In the genomic region with DNA sequence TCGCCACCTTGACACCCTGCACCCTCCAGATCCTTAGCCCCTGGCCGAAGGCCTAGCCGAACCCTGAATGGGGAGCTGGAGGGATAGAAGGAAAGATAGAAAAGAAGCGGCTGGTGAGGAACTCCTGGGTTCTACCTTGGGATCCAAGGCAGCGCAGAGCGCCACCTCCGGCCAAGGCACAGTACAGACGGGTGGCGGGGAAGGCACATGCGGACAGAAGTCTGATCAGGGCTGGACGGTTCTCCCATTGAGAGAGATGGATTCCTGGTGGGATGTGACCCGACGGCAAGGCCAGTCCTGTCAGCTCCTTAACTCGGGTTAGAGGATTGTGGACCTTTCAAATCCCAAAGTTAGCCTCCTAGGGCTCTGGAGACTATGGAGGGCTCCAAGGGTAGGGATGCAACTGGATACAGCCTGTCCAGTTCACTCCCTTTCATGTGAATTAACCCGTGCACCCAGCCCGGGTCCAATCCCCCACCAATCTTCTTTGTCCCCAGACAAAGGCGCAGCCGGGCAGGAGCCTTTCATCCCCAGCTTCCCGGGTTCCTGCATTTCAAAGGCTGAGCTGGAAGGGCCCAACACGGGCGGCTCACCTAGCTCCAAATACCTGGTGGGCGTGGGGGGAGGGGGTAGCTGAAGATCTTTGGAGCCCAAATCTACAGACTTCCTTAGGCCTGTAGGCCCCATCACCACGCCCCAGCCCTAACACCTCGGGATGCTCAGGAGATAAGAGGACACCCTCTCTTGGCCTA, we compare ENCODE assay signal across 9 mouse cellular contexts. TPM values are rescaled to one million over a fixed set of nuclear protein-coding genes. Genes with fewer than 3 reads are reported as not detected.
DNase-seq lines count a peak whose midpoint lies in the region; ATAC-seq lines count a peak whose summit lies in the region.
"Had no signal": no experiment of that assay in that cellular context is flagged by ENCODE, and none has a peak within 500 bp of the region (broad histone marks: within the 10 kb centered on the region; RNA-seq: fewer than 3 reads in every experiment).

No protein-coding gene starts in this region.

- peaks cover 57% of the 10 kb centered on the region for H3K27me3 ChIP-seq in forebrain, embryonic 14.5 days (replicated peaks; ENCODE audit: control insufficient read depth, insufficient read depth, low read length)
- H3K27me3 ChIP-seq in intestine, embryonic 15.5 days (replicated peaks): peaks cover 19% of the 10 kb centered on the region
- H3K27me3 ChIP-seq in lung, embryonic 16.5 days (ENCODE audit: control insufficient read depth, insufficient read depth, low read depth, low read length): peaks cover 49% of the 10 kb centered on the region
- H3K27me3 ChIP-seq: Patski had no signal

- DNase-seq in left cerebral cortex, adult 18-20 months (ENCODE audit: low spot score in 2 of 2): peak; percentile 41 to 54
- no peak for DNase-seq in left cerebral cortex, adult 11 months (ENCODE audit: low spot score)
- DNase-seq in forebrain, embryonic 14.5 days (ENCODE audit: low spot score): peak; percentile 47
- DNase-seq in right cerebral cortex, postnatal 4 days: peak; percentile 57
- DNase-seq in thymus, postnatal 10 days (ENCODE audit: low spot score in 2 of 2): no peak

- H3K36me3 ChIP-seq in forebrain, embryonic 14.5 days (ENCODE audit: control insufficient read depth, insufficient read depth, low read length): no peaks in the 10 kb centered on the region
- no peaks in the 10 kb centered on the region for H3K36me3 ChIP-seq in intestine, embryonic 15.5 days
- no peaks in the 10 kb centered on the region for H3K36me3 ChIP-seq in lung, embryonic 16.5 days (ENCODE audit: control insufficient read depth, insufficient read depth, low read length)

- no peaks in the 10 kb centered on the region for H3K9me3 ChIP-seq in forebrain, embryonic 14.5 days (replicated peaks; ENCODE audit: control insufficient read depth, low read length)
- no peaks in the 10 kb centered on the region for H3K9me3 ChIP-seq in intestine, embryonic 15.5 days
- no peaks in the 10 kb centered on the region for H3K9me3 ChIP-seq in lung, embryonic 16.5 days (ENCODE audit: control insufficient read depth, low read length)

- H3K4me3 ChIP-seq in forebrain, embryonic 14.5 days (ENCODE audit: low read depth, low read length): peak overlapping the region; percentile 63
- H3K4me3 ChIP-seq in intestine, embryonic 15.5 days (replicated peaks): peak overlapping the region; percentile 88
- peak overlapping the region; percentile 80 for H3K4me3 ChIP-seq in lung, embryonic 16.5 days (ENCODE audit: low read length)

- H3K4me2 ChIP-seq in forebrain, embryonic 14.5 days (ENCODE audit: low read length): peak overlapping the region; percentile 84
- H3K4me2 ChIP-seq in intestine, embryonic 15.5 days (replicated peaks): peak overlapping the region; percentile 92
- H3K4me2 ChIP-seq in lung, embryonic 16.5 days (ENCODE audit: low read depth, low read length): peak overlapping the region; percentile 88

- 4% methylated on average over 24 of the region's 24 CpGs for WGBS in forebrain, embryonic 14.5 days
- 22% methylated on average over 24 of the region's 24 CpGs for WGBS in intestine, embryonic 15.5 days
- WGBS in lung, embryonic 16.5 days: 11% methylated on average over 24 of the region's 24 CpGs

- ATAC-seq in cerebellum, adult (ENCODE audit: insufficient number of reproducible peaks, low FRiP score, low TSS enrichment): 0 out of 2 replicates have a peak, but pooled peaks have one; percentile 16
- 0 out of 2 replicates have a peak, but pooled peaks have one; percentile 4 for ATAC-seq in forebrain, embryonic 14.5 days
- ATAC-seq in intestine, embryonic 15.5 days: peak; percentile 5
- no peak for ATAC-seq in lung, embryonic 16.5 days (ENCODE audit: low read depth)

- peaks cover 41% of the 10 kb centered on the region for H3K4me1 ChIP-seq in forebrain, embryonic 14.5 days (ENCODE audit: control insufficient read depth, insufficient read depth, low read length)
- peaks cover 57% of the 10 kb centered on the region for H3K4me1 ChIP-seq in intestine, embryonic 15.5 days (replicated peaks)
- H3K4me1 ChIP-seq in lung, embryonic 16.5 days (replicated peaks; ENCODE audit: control insufficient read depth, insufficient read depth, low read length): peaks cover 59% of the 10 kb centered on the region

- H3K27ac ChIP-seq in forebrain, embryonic 14.5 days (ENCODE audit: low read depth, low read length): no peak overlapping the region
- peak overlapping the region; percentile 98 for H3K27ac ChIP-seq in intestine, embryonic 15.5 days
- peak overlapping the region; percentile 97 for H3K27ac ChIP-seq in lung, embryonic 16.5 days (ENCODE audit: low read length)

- H3K9ac ChIP-seq in forebrain, embryonic 14.5 days (ENCODE audit: low read length): peak overlapping the region; percentile 77
- H3K9ac ChIP-seq in intestine, embryonic 15.5 days: peak overlapping the region; percentile 91
- H3K9ac ChIP-seq in lung, embryonic 16.5 days (ENCODE audit: low read length): peak overlapping the region; percentile 88

RNA-seq across cellular contexts. Expression of gene Pdgfa, which starts 0.7 kb away (rescaled TPM):
- total RNA-seq in left cerebral cortex, adult 18-20 months (2021): 10 to 100 TPM; 52.7 to 55.5 TPM
- polyA plus RNA-seq in forebrain, embryonic 14.5 days (2014; fragmentation: Nextera tagmentation; extraction: Ambion mirVana): 14.5 and 15.6 TPM in 2 replicates
- polyA plus RNA-seq in intestine, embryonic 15.5 days (2015; fragmentation: Nextera tagmentation; extraction: Ambion mirVana): 48.5 and 48.8 TPM in 2 replicates
- 56.7 and 58.2 TPM in 2 replicates for polyA plus RNA-seq in lung, embryonic 16.5 days (2015; fragmentation: Nextera tagmentation; extraction: Ambion mirVana)

Comparison
In these comparisons a context has a peak if more than half of its experiments do, and no peak if none do; other contexts are left out.
1. DNase-seq: peak in left cerebral cortex, adult 18-20 months (2 of 2), forebrain, embryonic 14.5 days (single experiment) and right cerebral cortex, postnatal 4 days (single experiment); none in left cerebral cortex, adult 11 months (single experiment) and thymus, postnatal 10 days (0 of 2).
2. Peak in every context shown above with its lines, with median percentiles within 50 percentile points of each other: H3K4me2 ChIP-seq, H3K4me3 ChIP-seq and H3K9ac ChIP-seq.